Mouse (Mus musculus) megakaryocyte, embryonic 14.5 days (primary cell): ENCODE measurements around the gene 1700037H04Rik. TPM values are rescaled to one million over a fixed set of nuclear protein-coding genes. Genes with fewer than 3 reads are reported as not detected.
A peak's percentile ranks its signal among the peaks of the same experiment; 100 is the strongest.

Experiments used
- H3K27me3 ChIP-seq: replicated peaks from 2 replicates; pipeline ENCODE3; 2012; ENCODE audit warnings: inconsistent platforms
- H3K36me3 ChIP-seq: replicated peaks from 2 replicates; pipeline ENCODE3; 2012; ENCODE audit warnings: low read length, inconsistent platforms, mixed read lengths
- H3K4me1 ChIP-seq: 2 replicates; pipeline ENCODE4 v1.6.1; 2012; ENCODE audit warnings: inconsistent platforms
- H3K4me3 ChIP-seq: replicated peaks from 2 replicates; pipeline ENCODE3; 2012; ENCODE audit warnings: moderate library complexity, mild to moderate bottlenecking, inconsistent platforms
- H3K9me3 ChIP-seq: 2 replicates; pipeline ENCODE4 v1.6.1; 2012; ENCODE audit warnings: inconsistent platforms
- FLI1 ChIP-seq: IDR thresholded peaks from 2 replicates; pipeline ENCODE4 v1.6.1; 2012; ENCODE audit warnings: low read length, inconsistent platforms, mixed read lengths
- GATA1 ChIP-seq: IDR thresholded peaks from 3 replicates; pipeline ENCODE4 v1.6.1; 2012; ENCODE audit warnings: mixed read lengths, low read length, inconsistent platforms, borderline replicate concordance
- polyA plus RNA-seq: library from polyadenylated mRNA; stranded (reverse); fragments of >175 nt; gene quantifications from 2 replicates; pipeline ENCODE4 v1.2.3, GENCODE M21; 2012; ENCODE audit warnings: low replicate concordance; ENCODE audit not compliant: insufficient read depth

1700037H04Rik gene
- polyA plus RNA-seq, 1 experiment = 322 TPM

GRCm38 (mm10) chr2:131170936-131171335 is 11.1 kb upstream of the 1700037H04Rik start:
- Histone ChIP-seq H3K4me3 (no peak overlapping the region), H3K27me3 (peaks cover 31% of the 10 kb centered on the region)
- TF ChIP-seq GATA1 (no peak), FLI1 (no peak)

DNA sequence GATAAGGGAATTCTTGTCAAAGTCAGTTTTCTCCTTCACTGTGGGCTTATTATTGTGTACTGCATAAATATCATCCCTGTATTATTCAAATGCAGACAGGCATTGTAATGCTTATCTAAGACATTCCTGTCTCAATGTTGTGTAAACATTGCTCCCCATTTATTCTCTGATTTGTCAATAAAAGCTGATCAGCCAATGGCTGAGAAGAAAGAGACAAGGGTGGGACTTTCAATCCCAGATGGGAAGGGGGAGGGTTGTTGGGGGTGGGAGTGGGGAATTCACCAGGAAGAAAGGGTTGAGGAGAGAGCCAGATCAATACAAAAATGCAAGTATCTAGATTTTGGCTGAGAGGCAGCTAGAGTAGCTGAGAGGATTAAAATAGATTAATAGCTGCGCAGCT is 9.0 kb upstream of the 1700037H04Rik start:
- peaks cover 14% of the 10 kb centered on the region for H3K9me3 ChIP-seq
- no peaks in the 10 kb centered on the region for H3K36me3 ChIP-seq
- H3K4me3 ChIP-seq = no peak overlapping the region
- H3K4me1 ChIP-seq = peaks cover 37% of the 10 kb centered on the region
- no peak for TF ChIP-seq FLI1
- no peak for TF ChIP-seq GATA1
- H3K27me3 ChIP-seq = peaks cover 31% of the 10 kb centered on the region

More at GRCm38 (mm10) chr2:131170936-131171335, 11.1 kb upstream of the 1700037H04Rik start:
- peaks cover 55% of the 10 kb centered on the region for H3K4me1 ChIP-seq
- peaks cover 6% of the 10 kb centered on the region for H3K9me3 ChIP-seq
- H3K36me3 ChIP-seq = peaks cover 4% of the 10 kb centered on the region

DNA sequence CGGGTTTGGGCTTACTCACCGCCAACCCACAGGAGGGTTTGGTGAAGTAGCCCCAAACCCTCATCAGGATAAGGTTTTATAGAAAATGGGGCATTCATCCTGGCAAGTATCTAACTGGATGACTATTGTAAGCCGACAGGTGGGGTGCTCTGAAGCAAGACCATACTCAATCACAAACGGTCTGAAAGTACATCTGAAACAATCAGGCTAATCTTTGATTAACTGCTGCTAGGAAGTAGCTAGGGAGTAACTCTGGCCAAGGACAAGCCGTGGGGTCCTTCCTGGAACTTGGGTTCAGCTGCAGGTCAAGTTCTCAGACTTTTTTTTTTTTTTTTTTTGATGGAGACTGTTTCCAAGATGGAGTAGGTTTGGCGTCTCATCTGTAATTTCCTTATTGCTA is 8.1 kb upstream of the 1700037H04Rik start:
- TF ChIP-seq GATA1 (no peak), FLI1 (no peak)
- peaks cover 30% of the 10 kb centered on the region for H3K4me1 ChIP-seq
- no peak overlapping the region for H3K4me3 ChIP-seq
- H3K27me3 ChIP-seq = peaks cover 28% of the 10 kb centered on the region
- H3K9me3 ChIP-seq = peaks cover 14% of the 10 kb centered on the region
- H3K36me3 ChIP-seq = no peaks in the 10 kb centered on the region

- H3K36me3 ChIP-seq = no peaks in the 10 kb centered on the region
- TF ChIP-seq FLI1 (no peak), GATA1 (no peak)
- H3K27me3 ChIP-seq = peaks cover 13% of the 10 kb centered on the region
- H3K4me3 ChIP-seq = no peak overlapping the region
- H3K4me1 ChIP-seq = peaks cover 14% of the 10 kb centered on the region
- peaks cover 14% of the 10 kb centered on the region for H3K9me3 ChIP-seq
These were observed 6.3 kb upstream of the 1700037H04Rik start for GRCm38 (mm10) chr2:131166172-131166571.

DNA sequence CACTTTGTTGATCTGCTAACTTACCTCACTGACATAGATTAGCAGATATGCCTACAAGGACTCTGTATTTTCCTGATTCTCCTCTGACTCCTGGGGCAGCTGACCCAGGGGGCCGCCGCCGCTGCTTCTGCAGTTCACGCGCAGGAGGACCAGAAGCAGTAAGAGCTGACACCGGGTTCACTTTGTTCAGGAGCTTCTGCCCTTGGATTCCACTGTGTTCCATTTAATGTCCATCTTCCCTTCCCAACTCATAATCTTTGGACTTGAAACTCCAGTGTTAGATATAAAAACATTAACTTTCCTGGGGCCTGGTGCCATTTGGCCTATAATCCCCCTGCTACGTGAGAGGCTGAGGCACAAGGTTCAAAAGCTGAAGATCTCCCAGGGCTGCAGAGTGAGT is 4.0 kb upstream of the 1700037H04Rik start:
- Histone ChIP-seq H3K9me3 (peaks cover 14% of the 10 kb centered on the region), H3K27me3 (no peaks in the 10 kb centered on the region), H3K4me1 (peaks cover 22% of the 10 kb centered on the region), H3K36me3 (no peaks in the 10 kb centered on the region), H3K4me3 (no peak overlapping the region)
- no peak for TF ChIP-seq GATA1
- no peak for TF ChIP-seq FLI1

DNA sequence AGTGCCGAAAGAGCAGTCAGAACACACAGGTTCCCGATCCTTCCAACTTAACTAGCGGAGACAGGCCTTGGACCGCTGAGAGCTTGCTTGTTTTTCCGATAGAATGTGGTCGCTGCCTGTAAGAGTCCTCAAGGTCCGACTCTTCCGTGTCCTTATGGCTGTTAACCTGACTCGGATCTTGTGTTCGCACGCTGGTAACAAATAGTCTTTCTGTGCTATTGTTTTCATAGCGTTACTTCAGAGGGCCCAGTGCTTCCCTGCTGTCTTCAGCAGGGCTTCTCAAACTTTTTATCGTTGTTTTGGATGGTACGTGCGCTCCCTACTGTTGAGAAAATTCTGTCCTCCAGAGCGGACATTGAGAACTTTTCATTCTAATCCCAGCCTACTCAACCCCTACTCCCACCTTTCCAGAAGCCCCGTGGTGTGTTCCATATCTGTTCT is 810 bp upstream of the 1700037H04Rik start:
- Histone ChIP-seq H3K36me3 (peaks cover 24% of the 10 kb centered on the region), H3K27me3 (no peaks in the 10 kb centered on the region), H3K4me3 (peak overlapping the region; percentile 92), H3K4me1 (peaks cover 49% of the 10 kb centered on the region), H3K9me3 (peaks cover 8% of the 10 kb centered on the region)
- TF ChIP-seq GATA1 (no peak), FLI1 (no peak)

GRCm38 (mm10) chr2:131159491-131159910 is 380 bp downstream of the 1700037H04Rik start:
- TF ChIP-seq FLI1 = no peak
- TF ChIP-seq GATA1 = no peak
- peak overlapping the region; percentile 92 for H3K4me3 ChIP-seq
- H3K4me1 ChIP-seq = peaks cover 56% of the 10 kb centered on the region
- H3K9me3 ChIP-seq = peaks cover 1% of the 10 kb centered on the region
- H3K36me3 ChIP-seq = peaks cover 36% of the 10 kb centered on the region
- H3K27me3 ChIP-seq = no peaks in the 10 kb centered on the region

DNA sequence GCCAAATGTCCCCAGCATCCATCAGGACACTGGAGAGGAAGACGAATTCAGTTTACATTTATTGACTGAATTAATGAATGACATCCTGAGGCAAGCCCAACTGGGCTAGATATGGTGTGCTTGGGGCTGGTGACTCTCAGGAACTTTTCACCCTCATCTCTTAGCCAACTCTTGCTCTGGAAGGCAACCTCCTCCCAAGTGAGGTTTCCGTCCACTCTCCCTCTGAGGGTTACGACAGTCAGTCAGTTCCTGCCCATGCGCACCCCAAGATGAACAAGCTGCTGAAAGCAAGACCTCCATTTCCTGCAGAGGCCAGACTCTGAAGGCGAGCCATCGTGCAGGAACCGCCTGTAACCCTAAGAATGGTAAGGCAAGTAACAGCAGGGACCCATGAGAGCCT is 2.9 kb downstream of the 1700037H04Rik start:
- TF ChIP-seq FLI1 (no peak), GATA1 (no peak)
- Histone ChIP-seq H3K27me3 (no peaks in the 10 kb centered on the region), H3K4me1 (peaks cover 70% of the 10 kb centered on the region), H3K9me3 (no peaks in the 10 kb centered on the region), H3K36me3 (peaks cover 60% of the 10 kb centered on the region), H3K4me3 (no peak overlapping the region)

GRCm38 (mm10) chr2:131154036-131154435 is 5.8 kb downstream of the 1700037H04Rik start:
- Histone ChIP-seq H3K4me3 (no peak overlapping the region), H3K9me3 (no peaks in the 10 kb centered on the region), H3K27me3 (no peaks in the 10 kb centered on the region), H3K4me1 (peaks cover 64% of the 10 kb centered on the region), H3K36me3 (peaks cover 90% of the 10 kb centered on the region)
- no peak for TF ChIP-seq GATA1
- TF ChIP-seq FLI1 = no peak

GRCm38 (mm10) chr2:131152166-131152730 is 7.6 kb downstream of the 1700037H04Rik start:
- Histone ChIP-seq H3K4me3 (no peak overlapping the region), H3K36me3 (peaks cover 97% of the 10 kb centered on the region), H3K9me3 (no peaks in the 10 kb centered on the region), H3K27me3 (no peaks in the 10 kb centered on the region), H3K4me1 (peaks cover 46% of the 10 kb centered on the region)
- TF ChIP-seq FLI1 (no peak), GATA1 (no peak)

DNA sequence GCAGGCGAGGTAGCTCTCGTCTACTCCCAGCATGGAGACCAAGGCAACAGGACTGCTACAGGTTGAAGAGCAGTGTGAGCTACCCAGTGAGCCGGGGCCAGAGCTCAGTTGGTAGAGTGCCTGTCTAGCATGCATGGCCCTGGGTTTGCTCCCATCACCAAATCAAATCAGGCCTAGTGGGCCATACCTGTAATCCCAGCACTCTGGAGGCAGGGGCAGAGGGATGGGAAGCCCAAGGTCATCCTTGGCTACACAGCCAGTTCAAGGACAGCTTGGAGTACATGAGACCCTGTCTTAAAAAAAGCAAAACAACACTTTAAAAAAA is 10.7 kb downstream of the 1700037H04Rik start:
- peaks cover 99% of the 10 kb centered on the region for H3K36me3 ChIP-seq
- peaks cover 47% of the 10 kb centered on the region for H3K4me1 ChIP-seq
- no peak overlapping the region for H3K4me3 ChIP-seq
- no peaks in the 10 kb centered on the region for H3K9me3 ChIP-seq
- peaks cover 2% of the 10 kb centered on the region for H3K27me3 ChIP-seq
- no peak for TF ChIP-seq GATA1
- no peak for TF ChIP-seq FLI1
